Mouse (Mus musculus): ENCODE data around the gene Ldb2.

- TF ChIP-seq POLR2A (IDR thresholded peaks at IDR 0.05; ENCODE audit: borderline replicate concordance, low read depth, low read length) (no peak), CTCF (IDR thresholded peaks at IDR 0.05; ENCODE audit: low read depth, low read length) (no peak)
Measured at GRCm38 (mm10) chr5:44693674-44694073, 105.8 kb downstream of the Ldb2 start.

Data from bone marrow macrophage, adult 2 months (primary cell).